ENCODE assay signal across 9 mouse cellular contexts in genomic region chr7:45121966-45122365, GRCm38 (mm10). TPM values are rescaled to one million over a fixed set of nuclear protein-coding genes. Genes with fewer than 3 reads are reported as not detected.
A peak's percentile ranks its signal among the peaks of the same experiment; 100 is the strongest.
DNase-seq lines count a peak whose midpoint lies in the region; ATAC-seq and TF ChIP-seq lines count a peak whose summit lies in the region.
"Had no signal": no experiment of that assay in that cellular context is flagged by ENCODE, and none has a peak within 500 bp of the region (broad histone marks: within the 10 kb centered on the region; RNA-seq: fewer than 3 reads in every experiment).

No protein-coding gene starts in this region.

- peak overlapping the region; percentile 70 for H3K27ac ChIP-seq in lung, embryonic 16.5 days (ENCODE audit: low read length)
- peak overlapping the region; percentile 50; the same call in 1 of the 2 replicates for H3K27ac ChIP-seq in embryonic facial prominence, embryonic 12.5 days

- peaks cover 29% of the 10 kb centered on the region for H3K79me2 ChIP-seq in myocyte (ENCODE audit: control insufficient read depth, insufficient read depth)

- H3K4me1 ChIP-seq in lung, embryonic 16.5 days (replicated peaks; ENCODE audit: control insufficient read depth, insufficient read depth, low read length): peaks cover 40% of the 10 kb centered on the region
- peaks cover 31% of the 10 kb centered on the region for H3K4me1 ChIP-seq in embryonic facial prominence, embryonic 12.5 days

- no peaks in the 10 kb centered on the region for H3K9me3 ChIP-seq in lung, embryonic 16.5 days (ENCODE audit: control insufficient read depth, low read length)
- no peaks in the 10 kb centered on the region for H3K9me3 ChIP-seq in embryonic facial prominence, embryonic 12.5 days

- DNase-seq in heart, adult 11 months: peak; percentile 92
- DNase-seq in heart, postnatal 14 days: no peak
- DNase-seq in lung, postnatal 36 days: no peak
- no peak for DNase-seq in c-Kit-positive CD71-positive TER-119-positive erythroid progenitor cells, embryonic 14.5 days (ENCODE audit: low spot score)
- DNase-seq in embryo, embryonic 11 days: no peak
- DNase-seq: cerebellum, postnatal 14 days had no signal

- intact Hi-C loops in heart, postnatal 14 days (cut with DNase I): loop anchor here (5.0 kb wide), 1 partner anchor 40 kb away; no protein-coding TSS in a partner anchor

- no peak overlapping the region; the same call in 1 of the 2 replicates for H3K9ac ChIP-seq in lung, embryonic 16.5 days (ENCODE audit: low read length)
- H3K9ac ChIP-seq in embryonic facial prominence, embryonic 12.5 days: no peak overlapping the region

- no peaks in the 10 kb centered on the region for H3K27me3 ChIP-seq in lung, embryonic 16.5 days (ENCODE audit: control insufficient read depth, insufficient read depth, low read depth, low read length)
- H3K27me3 ChIP-seq in embryonic facial prominence, embryonic 12.5 days: no peaks in the 10 kb centered on the region
- no peaks in the 10 kb centered on the region for H3K27me3 ChIP-seq in myocyte (ENCODE audit: control insufficient read depth, insufficient read depth, insufficient read length)

- no peak for TF ChIP-seq POLR2A in myocyte (IDR thresholded peaks at IDR 0.05; ENCODE audit: insufficient read length, low read depth)

- H3K4me3 ChIP-seq in lung, embryonic 16.5 days (ENCODE audit: low read length): peak overlapping the region; percentile 14; the same call in 1 of the 2 replicates
- no peak overlapping the region for H3K4me3 ChIP-seq in embryonic facial prominence, embryonic 12.5 days
- H3K4me3 ChIP-seq in myocyte: peak overlapping the region; percentile 81

- no peak for ATAC-seq in lung, embryonic 16.5 days (ENCODE audit: low read depth)
- ATAC-seq in embryonic facial prominence, embryonic 12.5 days (ENCODE audit: insufficient number of reproducible peaks, insufficient read depth, low FRiP score, low TSS enrichment): no peak

- no peak overlapping the region for H3ac ChIP-seq in myocyte (ENCODE audit: control insufficient read depth, insufficient read length)

- peak overlapping the region; percentile 30 for H3K4me2 ChIP-seq in lung, embryonic 16.5 days (ENCODE audit: low read depth, low read length)
- no peak overlapping the region for H3K4me2 ChIP-seq in embryonic facial prominence, embryonic 12.5 days (replicated peaks)
- no peak overlapping the region for H3K4me2 ChIP-seq in myocyte (ENCODE audit: low read depth)

- H3K36me3 ChIP-seq in lung, embryonic 16.5 days (ENCODE audit: control insufficient read depth, insufficient read depth, low read length): peaks cover 61% of the 10 kb centered on the region
- peaks cover 64% of the 10 kb centered on the region for H3K36me3 ChIP-seq in embryonic facial prominence, embryonic 12.5 days
- H3K36me3 ChIP-seq in myocyte (ENCODE audit: control insufficient read depth, insufficient read depth): peaks cover 59% of the 10 kb centered on the region

TF ChIP-seq in myocyte, 11 proteins besides CTCF, POLR2A, EP300 and RAD21:
- TF ChIP-seq MYOD1 (IDR thresholded peaks at IDR 0.05; ENCODE audit: control insufficient read depth in 1 of 3, insufficient read length in 2 of 3, low read depth in 2 of 3) (no peak), CEBPB (IDR thresholded peaks at IDR 0.05; ENCODE audit: insufficient read depth, poor library complexity, severe bottlenecking) (no peak), MYOG (IDR thresholded peaks at IDR 0.05; ENCODE audit: control insufficient read depth in 1 of 3, insufficient read depth in 1 of 3, insufficient read length in 2 of 3, low read depth in 2 of 3) (no peak), TCF12 (IDR thresholded peaks at IDR 0.05; ENCODE audit: insufficient read depth, poor library complexity, severe bottlenecking) (no peak), SRF (IDR thresholded peaks at IDR 0.05; ENCODE audit: control insufficient read depth, insufficient read length, low read depth) (no peak), REST (IDR thresholded peaks at IDR 0.05; ENCODE audit: insufficient read depth, insufficient read length) (no peak), TCF3 (IDR thresholded peaks at IDR 0.05; ENCODE audit: insufficient read length, low read depth) (no peak), POLR2AphosphoS2 (IDR thresholded peaks at IDR 0.05; ENCODE audit: insufficient read length, low read depth) (no peak), MAX (IDR thresholded peaks at IDR 0.05; ENCODE audit: low read depth) (no peak), USF1 (IDR thresholded peaks at IDR 0.05; ENCODE audit: low read depth) (no peak), E2F4 (IDR thresholded peaks at IDR 0.05; ENCODE audit: insufficient read depth) (no peak)

RNA-seq across cellular contexts. Expression of gene Rps11, which starts 2.3 kb away (rescaled TPM):
- 100 to 1,000 TPM; 582 to 636 TPM for total RNA-seq in heart, postnatal 14 days (2021)
- 1,430 and 1,443 TPM in 2 replicates for polyA plus RNA-seq in lung, embryonic 16.5 days (2015; fragmentation: Nextera tagmentation; extraction: Ambion mirVana)
- 1,448 and 1,491 TPM in 2 replicates for polyA plus RNA-seq in embryonic facial prominence, embryonic 12.5 days (2016; fragmentation: Nextera tagmentation; extraction: Ambion mirVana)
- 2,217 TPM for polyA plus RNA-seq in myocyte (2012; fragmentation: generic; extraction: Trizol)

RNA-seq across cellular contexts. Expression of gene Rpl13a, which starts 6.6 kb away (rescaled TPM):
- total RNA-seq in heart, postnatal 14 days (2021): 100 to 1,000 TPM; 573 to 686 TPM
- 1,289 and 1,305 TPM in 2 replicates for polyA plus RNA-seq in lung, embryonic 16.5 days (2015; fragmentation: Nextera tagmentation; extraction: Ambion mirVana)
- 1,339 and 1,342 TPM in 2 replicates for polyA plus RNA-seq in embryonic facial prominence, embryonic 12.5 days (2016; fragmentation: Nextera tagmentation; extraction: Ambion mirVana)
- 6,110 TPM for polyA plus RNA-seq in myocyte (2012; fragmentation: generic; extraction: Trizol)

RNA-seq across cellular contexts. Expression of gene Gm45713, which starts 14.1 kb away (rescaled TPM):
- total RNA-seq in heart, postnatal 14 days (2021): under 1 TPM in 1 of 2 experiments, not detected in 1; 0.45 TPM
- 0.31 and 0.60 TPM in 2 replicates for polyA plus RNA-seq in lung, embryonic 16.5 days (2015; fragmentation: Nextera tagmentation; extraction: Ambion mirVana)
- polyA plus RNA-seq in embryonic facial prominence, embryonic 12.5 days (2016; fragmentation: Nextera tagmentation; extraction: Ambion mirVana): 0.22 and 0.27 TPM in 2 replicates
- polyA plus RNA-seq in myocyte (2012; fragmentation: generic; extraction: Trizol): 3.6 TPM

RNA-seq across cellular contexts. Expression of gene Flt3l, which starts 14.3 kb away (rescaled TPM):
- 1 to 10 TPM; 4.3 to 5.8 TPM for total RNA-seq in heart, postnatal 14 days (2021)
- 2.4 and 3.0 TPM in 2 replicates for polyA plus RNA-seq in lung, embryonic 16.5 days (2015; fragmentation: Nextera tagmentation; extraction: Ambion mirVana)
- polyA plus RNA-seq in embryonic facial prominence, embryonic 12.5 days (2016; fragmentation: Nextera tagmentation; extraction: Ambion mirVana): 0.67 and 1.1 TPM in 2 replicates
- polyA plus RNA-seq in myocyte (2012; fragmentation: generic; extraction: Trizol): 7.2 TPM

RNA-seq across cellular contexts. Expression of gene Fcgrt, which starts 18.3 kb away (rescaled TPM):
- 10 to 100 TPM; 72.0 to 76.7 TPM for total RNA-seq in heart, postnatal 14 days (2021)
- 93.7 and 97.1 TPM in 2 replicates for polyA plus RNA-seq in lung, embryonic 16.5 days (2015; fragmentation: Nextera tagmentation; extraction: Ambion mirVana)
- 25.8 and 26.0 TPM in 2 replicates for polyA plus RNA-seq in embryonic facial prominence, embryonic 12.5 days (2016; fragmentation: Nextera tagmentation; extraction: Ambion mirVana)
- polyA plus RNA-seq in myocyte (2012; fragmentation: generic; extraction: Trizol): 67.2 TPM
